Mouse (Mus musculus) G1E-ER4 (cell line): ENCODE data around the gene Samd4. TPM values are rescaled to one million over a fixed set of nuclear protein-coding genes. Genes with fewer than 3 reads are reported as not detected.

ENCODE experiments used
- GATA1 ChIP-seq: IDR thresholded peaks from one replicate; pipeline ENCODE4 v1.8.0; 2012; ENCODE audit warnings: low read length, inconsistent platforms
- polyA plus RNA-seq: library from polyadenylated mRNA; stranded (reverse); fragments of >175 nt; gene quantifications from 2 replicates; pipeline ENCODE4 v1.2.3, GENCODE M21; 2012

Gene Samd4
- polyA plus RNA-seq, result not detected in 2 replicates

GRCm38 (mm10) chr14:46882431-46883067 is at the start of gene Samd4:
Samd4 (plus strand) TSS chr14:46882854.
- no peak for TF ChIP-seq GATA1

- TF ChIP-seq GATA1, result no peak
These were observed 43.3 kb upstream of the Samd4 start for GRCm38 (mm10) chr14:46839326-46839725.

GRCm38 (mm10) chr14:46845706-46846105 is 36.9 kb upstream of the Samd4 start:
- no peak for TF ChIP-seq GATA1

- TF ChIP-seq GATA1, result no peak
These were observed 34.5 kb upstream of the Samd4 start for GRCm38 (mm10) chr14:46848063-46848590.

GRCm38 (mm10) chr14:46848736-46849135 is 33.9 kb upstream of the Samd4 start:
- TF ChIP-seq GATA1, result no peak

GRCm38 (mm10) chr14:46849769-46850168 is 32.9 kb upstream of the Samd4 start:
- no peak for TF ChIP-seq GATA1

- no peak for TF ChIP-seq GATA1
These were observed 29.0 kb upstream of the Samd4 start for GRCm38 (mm10) chr14:46853677-46854076.

- TF ChIP-seq GATA1, result no peak
These were observed 19.7 kb upstream of the Samd4 start for GRCm38 (mm10) chr14:46862922-46863321.

- no peak for TF ChIP-seq GATA1
These were observed 1.7 kb upstream of the Samd4 start for GRCm38 (mm10) chr14:46880935-46881334.

GRCm38 (mm10) chr14:46881581-46882430 is 848 bp upstream of the Samd4 start:
- TF ChIP-seq GATA1, result no peak

- no peak for TF ChIP-seq GATA1
These were observed 615 bp downstream of the Samd4 start for GRCm38 (mm10) chr14:46883068-46883870.

GRCm38 (mm10) chr14:46883871-46884441 is 1.3 kb downstream of the Samd4 start:
- no peak for TF ChIP-seq GATA1

- no peak for TF ChIP-seq GATA1
These were observed 2.2 kb downstream of the Samd4 start for GRCm38 (mm10) chr14:46884701-46885428.

GRCm38 (mm10) chr14:46885429-46885755 is 2.7 kb downstream of the Samd4 start:
- no peak for TF ChIP-seq GATA1

- TF ChIP-seq GATA1, result no peak
These were observed 3.2 kb downstream of the Samd4 start for GRCm38 (mm10) chr14:46885891-46886301.
